Mouse (Mus musculus) ovary, postnatal 14 days (tissue): ENCODE results near the gene Ttc23.

Source experiments
- DNase-seq: peaks from one replicate; pipeline ENCODE4 v3.0.0; 2022; ENCODE audit warnings: low spot score

The Ttc23 gene

GRCm38 (mm10) chr7:67803015-67803856 is 156.0 kb downstream of the Ttc23 start:
- DNase-seq = peak; percentile 95

GRCm38 (mm10) chr7:67803857-67804215 is 156.6 kb downstream of the Ttc23 start:
- DNase-seq = no peak
